Mouse (Mus musculus) midbrain, postnatal 0 days (tissue): Measurements from ENCODE around the gene Xpr1. TPM values are rescaled to one million over a fixed set of nuclear protein-coding genes. Genes with fewer than 3 reads are reported as not detected.
A peak's percentile ranks its signal among the peaks of the same experiment; 100 is the strongest.

Experiments used
- ATAC-seq: fragments of 200-750 bp; cut with Nextera tagmentation; 2 replicates; pipeline ENCODE4 v1.8.0; 2017; ENCODE audit warnings: moderate number of reproducible peaks, mild to moderate bottlenecking, moderate TSS enrichment, moderate library complexity; ENCODE audit not compliant: low FRiP score
- DNase-seq: peaks from one replicate; pipeline ENCODE4 v3.0.0-alpha.2; 2015; ENCODE audit warnings: low spot score
- H3K27ac ChIP-seq: fragments of 300-500 bp; sonication (generic); 2 replicates; pipeline ENCODE4 v1.5.1; 2014; ENCODE audit warnings: low read depth, mild to moderate bottlenecking, low read length, mixed read lengths
- H3K27me3 ChIP-seq: fragments of 300-500 bp; sonication (generic); 2 replicates; pipeline ENCODE4 v1.6.1; 2014; ENCODE audit warnings: low read length, control low read depth, mixed read lengths; ENCODE audit not compliant: insufficient read depth
- H3K36me3 ChIP-seq: fragments of 300-500 bp; sonication (generic); 2 replicates; pipeline ENCODE4 v1.6.1; 2014; ENCODE audit warnings: low read length, control low read depth, mixed read lengths; ENCODE audit not compliant: insufficient read depth
- H3K4me1 ChIP-seq: fragments of 300-500 bp; sonication (generic); 2 replicates; pipeline ENCODE4 v1.6.1; 2014; ENCODE audit warnings: mild to moderate bottlenecking, control low read depth, antibody characterized with exemption, low read length, mixed read lengths; ENCODE audit not compliant: insufficient read depth
- H3K4me2 ChIP-seq: fragments of 300-500 bp; sonication (generic); 2 replicates; pipeline ENCODE4 v1.6.1; 2014; ENCODE audit warnings: low read depth, mild to moderate bottlenecking, low read length, mixed read lengths; ENCODE audit not compliant: poor library complexity, severe bottlenecking
- H3K4me3 ChIP-seq: fragments of 300-500 bp; sonication (generic); 2 replicates; pipeline ENCODE4 v1.5.1; 2014; ENCODE audit warnings: low read depth, mild to moderate bottlenecking, low read length, moderate library complexity
- H3K9ac ChIP-seq: fragments of 300-500 bp; sonication (generic); replicated peaks from 2 replicates; pipeline ENCODE4 v1.6.1; 2014; ENCODE audit warnings: mild to moderate bottlenecking, low read length, moderate library complexity, mixed read lengths; ENCODE audit not compliant: poor library complexity, severe bottlenecking
- H3K9me3 ChIP-seq: fragments of 300-500 bp; sonication (generic); 2 replicates; pipeline ENCODE4 v1.6.1; 2016; ENCODE audit warnings: low read length, control low read depth
- CTCF ChIP-seq: IDR thresholded peaks from 2 replicates; pipeline ENCODE4 v1.5.1; 2016; ENCODE audit warnings: antibody characterized with exemption, mild to moderate bottlenecking
- WGBS: fragments of 180-500 bp; shearing (Covaris S2); extraction: QIAGEN DNeasy Blood & Tissue Kit; methylation state at CpG from one replicate; pipeline ENCODE4 v1.1.7; 2014; 5-methylcytosine and 5-hydroxymethylcytosine counted together
- polyA plus RNA-seq: library from polyadenylated mRNA; unstranded; fragments of >200 nt; fragmentation: Nextera tagmentation; extraction: Ambion mirVana; gene quantifications from 2 replicates; pipeline ENCODE4 v1.2.1, GENCODE M21; 2015
- total RNA-seq: library from RNA; depleted of rRNA; stranded (reverse); fragments of >200 nt; gene quantifications from 2 replicates; pipeline ENCODE4 v1.2.3, GENCODE M21; 2014

Xpr1 gene
- total and polyA plus RNA-seq, 2 experiments from 2014 or later, result 38.3 to 177 TPM

DNA sequence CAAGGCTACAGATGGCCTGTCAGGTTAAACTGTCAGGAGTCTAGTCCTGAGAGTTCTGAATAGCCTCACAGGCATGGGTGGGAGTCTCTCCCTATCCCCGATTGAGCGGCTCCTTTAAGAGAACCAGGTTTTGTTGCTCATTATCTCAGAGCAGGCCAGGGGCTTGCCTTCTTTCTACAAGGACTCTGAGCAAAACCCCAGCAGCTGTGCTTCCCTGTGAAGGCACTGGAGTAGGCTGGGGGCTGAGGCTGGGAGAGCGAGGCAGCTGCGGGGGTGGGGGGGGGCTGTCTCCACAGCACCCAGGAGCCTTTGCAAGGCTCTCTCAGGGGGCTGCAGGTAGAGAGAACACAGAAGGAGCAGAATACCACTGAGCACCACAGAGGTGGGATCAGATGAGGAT is 178.0 kb downstream of the Xpr1 start:
- Histone ChIP-seq H3K27ac (no peak overlapping the region), H3K9me3 (no peaks in the 10 kb centered on the region), H3K4me1 (peaks cover 9% of the 10 kb centered on the region; the same call in 1 of the 2 replicates), H3K4me2 (no peak overlapping the region), H3K36me3 (no peaks in the 10 kb centered on the region), H3K4me3 (no peak overlapping the region), H3K27me3 (no peaks in the 10 kb centered on the region), H3K9ac (no peak overlapping the region)
- no peak for DNase-seq
- 45% methylated on average over 4 of the region's 4 CpGs for WGBS
- ATAC-seq, result no peak
- TF ChIP-seq CTCF, result no peak

DNA sequence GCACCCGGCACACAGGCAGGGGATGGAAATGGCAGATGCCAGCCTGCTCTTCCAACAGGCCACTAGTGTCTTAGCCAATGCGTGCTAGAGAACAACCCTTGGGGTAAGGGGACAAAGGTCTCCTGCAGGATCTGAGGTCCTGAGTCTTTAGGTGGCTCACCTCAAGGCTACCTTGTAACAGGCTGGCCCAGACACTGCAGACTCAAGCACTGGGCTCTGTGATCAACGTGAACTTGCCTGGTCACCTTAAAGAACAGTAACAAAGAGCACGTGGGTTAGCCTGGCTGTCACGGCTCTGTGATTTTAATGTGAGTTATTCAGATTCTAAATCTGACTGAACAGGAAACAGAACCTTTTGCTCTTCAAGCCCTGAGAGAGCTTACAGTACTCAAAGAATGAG is 179.1 kb downstream of the Xpr1 start:
- peaks cover 20% of the 10 kb centered on the region for H3K4me1 ChIP-seq
- DNase-seq (no peak), ATAC-seq (no peak)
- H3K27ac ChIP-seq, result no peak overlapping the region
- H3K9ac ChIP-seq, result no peak overlapping the region
- WGBS, result 75% methylated on average over 5 of the region's 5 CpGs
- H3K9me3 ChIP-seq, result no peaks in the 10 kb centered on the region
- no peaks in the 10 kb centered on the region for H3K36me3 ChIP-seq
- H3K27me3 ChIP-seq, result no peaks in the 10 kb centered on the region
- H3K4me2 ChIP-seq, result no peak overlapping the region
- no peak overlapping the region for H3K4me3 ChIP-seq
- TF ChIP-seq CTCF, result no peak

DNA sequence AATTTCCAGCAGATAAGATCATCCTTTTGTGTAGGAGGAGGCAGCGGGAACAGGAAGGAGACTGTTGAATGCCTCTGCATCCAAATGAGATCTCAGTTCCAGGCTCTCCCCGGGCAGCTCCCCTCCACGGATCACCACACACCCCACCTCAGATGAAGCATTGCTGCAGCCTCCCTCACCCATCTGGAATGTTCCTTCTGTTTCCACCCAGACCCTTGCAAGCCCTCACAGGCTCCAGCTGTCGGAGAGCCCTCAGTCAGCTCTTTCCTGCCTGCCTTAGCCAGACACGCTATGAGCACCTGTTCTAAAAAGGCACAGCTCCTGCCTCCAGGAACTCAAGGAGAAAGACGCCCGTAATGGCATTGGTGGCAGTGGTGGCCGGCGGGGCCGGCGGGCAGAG is 179.8 kb downstream of the Xpr1 start:
- no peak for DNase-seq
- no peaks in the 10 kb centered on the region for H3K36me3 ChIP-seq
- no peak overlapping the region for H3K4me2 ChIP-seq
- no peak for TF ChIP-seq CTCF
- H3K4me1 ChIP-seq, result peaks cover 21% of the 10 kb centered on the region
- no peaks in the 10 kb centered on the region for H3K9me3 ChIP-seq
- 0 out of 2 replicates have a peak overlapping the region, but pooled peaks have one; percentile 29 for H3K9ac ChIP-seq
- H3K4me3 ChIP-seq, result no peak overlapping the region
- ATAC-seq, result no peak
- H3K27me3 ChIP-seq, result no peaks in the 10 kb centered on the region
- WGBS, result 67% methylated on average over 11 of the region's 11 CpGs
- no peak overlapping the region for H3K27ac ChIP-seq

DNA sequence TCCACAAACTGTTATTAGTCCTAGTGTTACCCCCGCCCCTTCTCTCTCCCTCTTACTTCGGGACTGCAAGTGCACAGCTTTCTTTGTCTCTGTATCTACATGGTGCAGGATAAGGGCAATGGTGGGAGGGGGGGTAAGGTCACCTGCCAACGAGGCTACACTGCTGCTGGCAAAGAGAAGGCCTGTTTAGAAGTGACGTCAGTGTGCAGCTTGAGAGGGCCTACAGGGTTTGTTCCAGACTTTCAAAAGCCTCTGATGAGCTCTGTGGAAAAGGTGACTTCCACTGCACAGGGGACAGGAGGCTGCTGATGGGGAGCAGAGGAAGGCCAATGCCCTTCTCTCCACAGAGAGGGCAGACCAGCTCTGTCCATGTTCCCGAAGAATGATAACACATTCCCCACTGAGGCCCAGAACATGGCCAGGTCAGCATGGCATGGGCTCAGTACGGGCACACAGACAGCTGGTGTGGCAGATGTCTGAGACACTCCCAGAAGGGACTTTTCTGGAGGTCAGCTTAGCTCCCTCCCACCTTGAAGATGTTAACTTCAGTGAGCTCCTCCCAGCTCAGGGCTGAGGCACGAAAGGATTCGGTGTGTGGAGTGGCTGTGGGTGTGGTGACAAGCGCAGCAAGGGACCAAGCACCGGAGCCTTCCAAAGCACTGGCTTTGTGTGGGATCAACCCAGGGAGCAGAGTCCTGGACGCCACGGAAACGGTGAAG is 180.8 kb downstream of the Xpr1 start:
- Histone ChIP-seq H3K4me1 (peaks cover 21% of the 10 kb centered on the region), H3K9me3 (no peaks in the 10 kb centered on the region), H3K9ac (no peak overlapping the region), H3K4me3 (no peak overlapping the region), H3K27me3 (no peaks in the 10 kb centered on the region), H3K4me2 (no peak overlapping the region), H3K27ac (0 out of 2 replicates have a peak overlapping the region, but pooled peaks have one; percentile 38), H3K36me3 (no peaks in the 10 kb centered on the region)
- no peak for TF ChIP-seq CTCF
- no peak for ATAC-seq
- 37% methylated on average over 13 of the region's 13 CpGs for WGBS
- no peak for DNase-seq

DNA sequence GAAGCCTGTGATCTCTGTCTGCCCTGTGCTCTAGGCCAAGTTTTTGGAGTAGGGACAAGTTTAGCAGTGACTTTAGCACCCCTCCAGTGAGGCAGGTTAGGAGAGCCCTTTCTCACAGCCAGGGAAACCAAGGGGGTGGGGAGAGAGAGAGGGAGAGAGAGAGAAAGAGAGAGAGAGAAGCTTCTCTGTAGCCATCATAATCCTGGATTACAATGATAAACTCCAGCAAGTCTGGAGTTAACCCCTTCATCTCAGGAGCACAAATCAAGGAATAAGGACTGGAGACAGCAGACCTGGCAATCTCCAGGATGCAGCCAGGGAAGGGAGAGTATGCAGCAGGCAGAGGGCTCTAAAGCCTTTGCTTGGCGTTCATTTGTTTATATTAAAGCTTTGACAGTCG is 181.6 kb downstream of the Xpr1 start:
- H3K9ac ChIP-seq, result no peak overlapping the region
- peaks cover 21% of the 10 kb centered on the region for H3K4me1 ChIP-seq
- H3K36me3 ChIP-seq, result no peaks in the 10 kb centered on the region
- no peak for TF ChIP-seq CTCF
- no peaks in the 10 kb centered on the region for H3K27me3 ChIP-seq
- 16% methylated on average over 2 of the region's 2 CpGs for WGBS
- H3K4me2 ChIP-seq, result no peak overlapping the region
- DNase-seq (no peak), ATAC-seq (no peak)
- no peak overlapping the region for H3K27ac ChIP-seq
- H3K4me3 ChIP-seq, result no peak overlapping the region
- H3K9me3 ChIP-seq, result no peaks in the 10 kb centered on the region

DNA sequence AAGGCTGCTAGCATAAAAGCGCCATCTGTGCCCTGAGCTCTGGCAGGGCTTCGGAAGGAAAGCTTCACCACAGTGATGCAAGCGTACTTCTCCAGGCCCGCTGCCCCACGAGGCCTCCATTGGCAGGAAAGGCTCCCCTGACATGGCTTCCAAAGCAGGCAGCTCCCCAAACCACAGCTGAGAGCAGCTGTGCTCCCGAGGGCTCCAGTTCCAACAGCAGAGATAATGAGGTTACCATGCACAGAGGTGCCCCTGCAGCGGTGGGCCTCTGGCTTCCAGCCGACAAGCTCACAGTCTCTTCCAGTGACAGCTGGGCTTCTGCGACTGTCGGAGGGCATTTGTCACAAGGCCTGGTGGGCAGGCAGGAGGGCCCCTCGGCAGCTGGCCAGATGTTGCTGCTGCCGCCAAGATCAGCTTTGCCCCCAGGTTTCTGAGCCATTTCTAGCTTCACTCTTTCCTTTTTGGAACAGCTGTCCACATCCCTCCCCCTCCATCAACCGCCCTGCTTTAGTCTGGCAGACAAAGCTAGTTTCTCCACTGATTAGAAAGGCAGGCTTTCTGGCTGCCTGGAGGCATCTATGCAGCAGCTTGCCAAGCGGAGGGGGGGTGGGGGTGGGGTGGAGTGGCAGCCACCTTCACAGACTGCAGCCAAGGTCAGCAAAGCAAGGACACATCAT is 183.1 kb downstream of the Xpr1 start:
- no peak overlapping the region for H3K4me2 ChIP-seq
- no peak for TF ChIP-seq CTCF
- 11% methylated on average over 14 of the region's 14 CpGs for WGBS
- H3K4me1 ChIP-seq, result peaks cover 27% of the 10 kb centered on the region
- no peak overlapping the region for H3K4me3 ChIP-seq
- H3K9me3 ChIP-seq, result no peaks in the 10 kb centered on the region
- H3K27me3 ChIP-seq, result no peaks in the 10 kb centered on the region
- ATAC-seq, result peak; percentile 63
- H3K27ac ChIP-seq, result peak overlapping the region; percentile 79
- H3K36me3 ChIP-seq, result no peaks in the 10 kb centered on the region
- DNase-seq, result peak; percentile 84
- peak overlapping the region; percentile 13; the same call in 1 of the 2 replicates for H3K9ac ChIP-seq
